Mouse (Mus musculus): ENCODE measurements around the gene Cdon. TPM values are rescaled to one million over a fixed set of nuclear protein-coding genes. Genes with fewer than 3 reads are reported as not detected.

Cdon gene
- polyA plus RNA-seq (2012; rRNA removed) = 0.47 and 0.93 TPM in 2 replicates

DNA sequence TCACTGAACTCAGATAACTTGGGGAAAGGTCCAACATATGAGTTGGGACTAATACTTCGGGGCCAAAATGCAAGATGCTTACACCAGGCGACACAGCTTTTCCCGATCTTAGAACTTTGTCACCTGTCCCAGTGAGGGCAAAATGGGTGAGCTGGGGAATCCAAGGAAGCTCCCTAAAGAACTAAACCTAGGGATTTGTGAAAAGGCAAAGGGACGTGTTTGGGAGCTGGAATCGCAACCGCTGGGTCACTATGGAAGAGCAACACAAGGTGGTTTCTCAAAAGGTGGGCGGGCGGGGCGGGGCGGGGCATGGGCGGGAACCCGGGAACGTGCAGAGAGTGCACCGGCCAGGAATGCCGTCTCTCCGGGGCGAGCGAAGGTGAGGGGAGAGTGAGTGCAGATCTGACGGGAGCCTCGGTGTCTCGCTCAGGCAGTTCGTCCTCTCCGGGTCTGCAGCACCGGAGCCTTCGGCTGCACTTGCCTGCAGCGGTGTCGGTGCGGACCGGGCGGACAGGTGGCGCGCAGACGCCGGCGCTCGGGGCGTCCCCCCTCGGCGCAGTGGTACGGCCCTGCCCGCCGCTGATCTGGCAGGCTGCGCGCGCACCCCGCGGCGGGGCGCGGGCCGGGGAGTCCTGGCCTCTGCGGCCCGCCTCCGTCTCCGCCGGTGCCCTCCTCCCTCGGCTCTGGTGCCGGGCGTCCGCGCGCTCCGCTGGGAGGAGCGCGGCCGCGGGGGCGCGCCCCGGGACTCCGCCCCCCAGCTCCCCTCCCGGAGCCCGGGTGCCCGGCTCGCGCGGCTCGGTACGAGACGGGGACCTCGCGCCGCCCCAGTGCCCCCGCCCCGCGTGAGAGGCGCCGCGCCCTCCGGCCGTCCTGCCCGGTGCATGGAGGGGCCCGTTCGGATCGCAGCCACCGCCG lies at the start of gene Cdon:
Gene Cdon (plus strand): TSS at position 324 of the 915 bp plus-strand sequence.

GRCm38 (mm10) chr9:35518169-35518568 lies 97.2 kb downstream of the Cdon start, which contains the start of gene Gm1113:
Gm1113 (minus strand) TSS chr9:35518269.

Other genes starting within 250 kb of the Cdon start
- gene Dcps, start 245.1 kb upstream of the Cdon start, polyA plus RNA-seq (2012; rRNA removed) = 35.7 and 39.0 TPM in 2 replicates
- gene Srpr, start 221.0 kb upstream of the Cdon start, polyA plus RNA-seq (2012; rRNA removed) = 28.9 and 31.4 TPM in 2 replicates
- 2.6 and 3.5 TPM in 2 replicates for gene Tirap, start 220.8 kb upstream of the Cdon start, polyA plus RNA-seq (2012; rRNA removed)
- 17.2 and 20.6 TPM in 2 replicates for gene Foxred1, start 210.1 kb upstream of the Cdon start, polyA plus RNA-seq (2012; rRNA removed)
- 6.3 and 7.7 TPM in 2 replicates for gene Fam118b, start 153.3 kb upstream of the Cdon start, polyA plus RNA-seq (2012; rRNA removed)
- gene Rpusd4, start 153.3 kb upstream of the Cdon start, polyA plus RNA-seq (2012; rRNA removed) = 9.1 and 10.5 TPM in 2 replicates
- gene Gm1113, start 97.1 kb downstream of the Cdon start, polyA plus RNA-seq (2012; rRNA removed) = not detected in 2 replicates
- 0.10 TPM in 2 replicates for gene Ddx25, start 137.4 kb downstream of the Cdon start, polyA plus RNA-seq (2012; rRNA removed)
- gene Pus3, start 137.5 kb downstream of the Cdon start, polyA plus RNA-seq (2012; rRNA removed) = 6.8 and 7.5 TPM in 2 replicates
- 0.13 and 0.18 TPM in 2 replicates for gene Pate2, start 149.2 kb downstream of the Cdon start, polyA plus RNA-seq (2012; rRNA removed)
- gene Hyls1, start 149.3 kb downstream of the Cdon start, polyA plus RNA-seq (2012; rRNA removed) = 4.1 and 5.1 TPM in 2 replicates
- not detected in 2 replicates for gene Pate4, start 190.8 kb downstream of the Cdon start, polyA plus RNA-seq (2012; rRNA removed)
- not detected in 2 replicates for gene Pate3, start 227.1 kb downstream of the Cdon start, polyA plus RNA-seq (2012; rRNA removed)

Data from liver, embryonic 14 days (tissue).